Mouse (Mus musculus) embryonic fibroblast, embryonic 13.5 days (primary cell): ENCODE results near the gene Ccdc182. TPM values are rescaled to one million over a fixed set of nuclear protein-coding genes. Genes with fewer than 3 reads are reported as not detected.

ENCODE experiments used
- H3K27ac ChIP-seq: 2 replicates; pipeline ENCODE4 v1.5.1; 2012; ENCODE audit warnings: low read length, control low read depth, inconsistent platforms; ENCODE audit not compliant: insufficient read depth
- H3K4me1 ChIP-seq: 2 replicates; pipeline ENCODE4 v1.6.1; 2011; ENCODE audit warnings: low read length; ENCODE audit not compliant: control insufficient read depth, insufficient read depth
- H3K4me3 ChIP-seq: 2 replicates; pipeline ENCODE4 v1.5.1; 2011; ENCODE audit warnings: mild to moderate bottlenecking, control low read depth, low read length; ENCODE audit not compliant: insufficient read depth
- CTCF ChIP-seq: IDR thresholded peaks from 2 replicates; pipeline ENCODE4 v1.5.1; 2011; ENCODE audit warnings: mild to moderate bottlenecking, control low read depth, low read length, moderate library complexity, borderline replicate concordance; ENCODE audit not compliant: insufficient read depth
- POLR2A ChIP-seq: IDR thresholded peaks from 2 replicates; pipeline ENCODE4 v1.6.1; 2011; ENCODE audit warnings: low read depth, mild to moderate bottlenecking, control low read depth, low read length, moderate library complexity
- polyA plus RNA-seq: library from polyadenylated mRNA; stranded (reverse); fragments of >200 nt; gene quantifications from 2 replicates; pipeline ENCODE4 v1.2.4, GENCODE M21; 2011; ENCODE audit warnings: low read depth; ENCODE audit not compliant: missing spikeins, insufficient read length

Gene Ccdc182
- polyA plus RNA-seq, 1 experiment = not detected

GRCm38 (mm10) chr11:88258212-88258611 lies 35.6 kb upstream of the Ccdc182 start:
- Histone ChIP-seq H3K4me3 (no peak overlapping the region), H3K27ac (no peak overlapping the region), H3K4me1 (no peaks in the 10 kb centered on the region)
- no peak for TF ChIP-seq POLR2A
- no peak for TF ChIP-seq CTCF

- TF ChIP-seq CTCF = no peak
- no peak for TF ChIP-seq POLR2A
- Histone ChIP-seq H3K4me3 (no peak overlapping the region), H3K4me1 (no peaks in the 10 kb centered on the region), H3K27ac (no peak overlapping the region)
Observed at GRCm38 (mm10) chr11:88260463-88260862, 33.4 kb upstream of the Ccdc182 start.

GRCm38 (mm10) chr11:88264889-88265288 lies 29.0 kb upstream of the Ccdc182 start:
- H3K4me3 ChIP-seq = no peak overlapping the region
- no peak overlapping the region for H3K27ac ChIP-seq
- TF ChIP-seq CTCF (no peak), POLR2A (no peak)
- H3K4me1 ChIP-seq = no peaks in the 10 kb centered on the region

- TF ChIP-seq POLR2A (no peak), CTCF (no peak)
- H3K27ac ChIP-seq = no peak overlapping the region
- H3K4me1 ChIP-seq = no peaks in the 10 kb centered on the region
- H3K4me3 ChIP-seq = no peak overlapping the region
Observed at GRCm38 (mm10) chr11:88266311-88266710, 27.5 kb upstream of the Ccdc182 start.

- H3K4me1 ChIP-seq = no peaks in the 10 kb centered on the region
- TF ChIP-seq CTCF (no peak), POLR2A (no peak)
- H3K4me3 ChIP-seq = no peak overlapping the region
- H3K27ac ChIP-seq = no peak overlapping the region
Observed at GRCm38 (mm10) chr11:88271870-88272269, 22.0 kb upstream of the Ccdc182 start.

GRCm38 (mm10) chr11:88274111-88274879 lies 19.6 kb upstream of the Ccdc182 start:
- Histone ChIP-seq H3K4me1 (no peaks in the 10 kb centered on the region), H3K27ac (no peak overlapping the region), H3K4me3 (no peak overlapping the region)
- TF ChIP-seq CTCF (no peak), POLR2A (no peak)

GRCm38 (mm10) chr11:88274901-88275498 lies 18.9 kb upstream of the Ccdc182 start:
- H3K4me1 ChIP-seq = no peaks in the 10 kb centered on the region
- no peak overlapping the region for H3K27ac ChIP-seq
- no peak overlapping the region for H3K4me3 ChIP-seq
- TF ChIP-seq CTCF = no peak
- TF ChIP-seq POLR2A = no peak

DNA sequence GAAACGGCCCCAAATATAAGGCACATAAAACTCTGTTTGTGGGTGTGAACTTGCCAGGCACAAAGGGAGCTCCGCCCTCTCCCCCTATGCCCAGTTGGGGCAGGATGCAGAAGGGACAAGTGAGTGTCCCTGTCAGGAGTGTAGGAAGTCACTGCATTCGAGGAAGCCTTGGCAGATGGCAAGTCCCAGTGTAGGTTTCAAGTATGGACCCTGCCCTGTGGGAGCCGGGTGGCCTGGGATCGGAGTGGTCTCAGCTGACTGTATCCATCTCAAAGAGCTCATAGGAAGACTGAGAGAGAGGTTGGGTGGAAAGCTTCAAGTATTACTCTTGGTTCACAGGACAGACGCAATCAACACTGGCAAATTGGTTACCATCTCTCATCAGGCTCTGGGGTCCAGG lies 17.9 kb upstream of the Ccdc182 start:
- H3K4me1 ChIP-seq = no peaks in the 10 kb centered on the region
- H3K27ac ChIP-seq = no peak overlapping the region
- TF ChIP-seq POLR2A = no peak
- no peak overlapping the region for H3K4me3 ChIP-seq

- no peak overlapping the region for H3K27ac ChIP-seq
- H3K4me3 ChIP-seq = no peak overlapping the region
- TF ChIP-seq POLR2A = no peak
- no peaks in the 10 kb centered on the region for H3K4me1 ChIP-seq
Observed at GRCm38 (mm10) chr11:88276534-88277308, 17.1 kb upstream of the Ccdc182 start.

- Histone ChIP-seq H3K27ac (no peak overlapping the region), H3K4me1 (no peaks in the 10 kb centered on the region), H3K4me3 (no peak overlapping the region)
- TF ChIP-seq CTCF = no peak
- TF ChIP-seq POLR2A = no peak
Observed at GRCm38 (mm10) chr11:88279006-88279405, 14.9 kb upstream of the Ccdc182 start.
